Comparison of ENCODE assay signal across 10 mouse cellular contexts in the genomic region with DNA sequence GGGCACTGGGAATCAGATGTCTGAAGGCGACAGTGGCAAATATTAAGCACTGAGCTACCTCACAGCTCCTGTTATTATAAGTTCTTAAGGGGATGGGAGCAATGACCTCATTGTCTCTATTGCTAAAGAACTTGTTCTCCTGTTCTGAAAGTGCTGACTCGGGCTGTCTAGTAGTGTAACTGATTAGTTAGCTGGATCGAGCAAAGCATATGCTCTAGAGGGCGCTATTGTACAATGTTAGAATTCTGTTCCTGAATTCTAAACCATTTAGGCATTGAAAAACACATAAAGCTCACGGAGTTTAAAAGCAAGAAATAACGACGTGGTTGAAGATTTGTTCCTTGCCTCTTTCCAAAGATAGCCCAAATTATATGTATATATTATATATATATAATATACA. TPM values are rescaled to one million over a fixed set of nuclear protein-coding genes. Genes with fewer than 3 reads are reported as not detected.
DNase-seq lines count a peak whose midpoint lies in the region; ATAC-seq and TF ChIP-seq lines count a peak whose summit lies in the region.
"Had no signal": no experiment of that assay in that cellular context is flagged by ENCODE, and none has a peak within 500 bp of the region (broad histone marks: within the 10 kb centered on the region; RNA-seq: fewer than 3 reads in every experiment).

No protein-coding gene starts in this region.

- 25% methylated on average over 7 of the region's 7 CpGs for WGBS in kidney, embryonic 15.5 days

- H3K4me2 ChIP-seq in kidney, embryonic 15.5 days, result no peak overlapping the region
- H3K4me2 ChIP-seq: hindbrain, embryonic 15.5 days; neural tube, embryonic 13.5 days had no signal

- H3K4me3 ChIP-seq in gastrocnemius, adult 2 months, result no peak overlapping the region
- no peak overlapping the region for H3K4me3 ChIP-seq in kidney, embryonic 15.5 days (replicated peaks)
- H3K4me3 ChIP-seq: hindbrain, embryonic 15.5 days; neural tube, embryonic 13.5 days had no signal

- no peaks in the 10 kb centered on the region for H3K27me3 ChIP-seq in kidney, embryonic 15.5 days
- H3K27me3 ChIP-seq: hindbrain, embryonic 15.5 days; neural tube, embryonic 13.5 days had no signal

- no peak overlapping the region for H3K27ac ChIP-seq in gastrocnemius, adult 2 months
- no peak overlapping the region for H3K27ac ChIP-seq in kidney, embryonic 15.5 days
- H3K27ac ChIP-seq: hindbrain, embryonic 15.5 days; neural tube, embryonic 13.5 days had no signal

- peak; percentile 51 for TF ChIP-seq CTCF in gastrocnemius, adult 2 months (IDR thresholded peaks at IDR 0.05)

- intact Hi-C loops in gastrocnemius, adult 2 months (cut with DNase I), result no loop called here

- no peak overlapping the region for H3K9ac ChIP-seq in kidney, embryonic 15.5 days
- H3K9ac ChIP-seq: hindbrain, embryonic 15.5 days; neural tube, embryonic 13.5 days had no signal

- no peaks in the 10 kb centered on the region for H3K4me1 ChIP-seq in kidney, embryonic 15.5 days
- H3K4me1 ChIP-seq: hindbrain, embryonic 15.5 days; neural tube, embryonic 13.5 days had no signal

- H3K9me3 ChIP-seq in kidney, embryonic 15.5 days (replicated peaks), result no peaks in the 10 kb centered on the region
- H3K9me3 ChIP-seq: hindbrain, embryonic 15.5 days; neural tube, embryonic 13.5 days had no signal

- no peaks in the 10 kb centered on the region for H3K36me3 ChIP-seq in kidney, embryonic 15.5 days
- H3K36me3 ChIP-seq: hindbrain, embryonic 15.5 days; neural tube, embryonic 13.5 days had no signal

- ATAC-seq in kidney, embryonic 15.5 days (replicated peaks; ENCODE audit: low FRiP score), result 0 out of 2 replicates have a peak, but pooled peaks have one; percentile 22

- no peak for DNase-seq in gastrocnemius, adult 2 months
- no peak for DNase-seq in gastrocnemius, postnatal 4 days (ENCODE audit: low spot score in 2 of 2)
- peak; percentile 4 for DNase-seq in ovary, postnatal 14 days (ENCODE audit: low spot score)
- no peak for DNase-seq in ovary, postnatal 10 days (ENCODE audit: low spot score)
- DNase-seq in cerebellum, postnatal 25 days, result peak; percentile 25 to 66
- DNase-seq in retina, embryonic 14.5 days (ENCODE audit: low spot score), result peak; percentile 97
- DNase-seq in B cell, adult 2 months, result no peak

RNA-seq across cellular contexts. Expression of a gene that starts 20.3 kb away (rescaled TPM):
- total RNA-seq in gastrocnemius, adult 2 months (2021), result not detected
- not detected for total RNA-seq in gastrocnemius, postnatal 4 days (2021)
- polyA plus RNA-seq in kidney, embryonic 15.5 days (2015; fragmentation: Nextera tagmentation; extraction: Ambion mirVana), result not detected in 2 replicates
- polyA plus RNA-seq: hindbrain, embryonic 15.5 days; neural tube, embryonic 13.5 days had no signal

Comparison
In these comparisons a context has a peak if more than half of its experiments do, and no peak if none do; other contexts are left out.
1. DNase-seq: peak in ovary, postnatal 14 days (single experiment), cerebellum, postnatal 25 days (2 of 2) and retina, embryonic 14.5 days (single experiment); none in gastrocnemius, adult 2 months (single experiment), gastrocnemius, postnatal 4 days (0 of 2), ovary, postnatal 10 days (single experiment) and B cell, adult 2 months (0 of 2).